Mouse (Mus musculus) ZHBTc4 (cell line): ENCODE measurements at regions not wholly inside any gene's neighbourhood (a gene's known extent, or its start where the extent isn't known, plus 50 kb on each side); places are given as distances from the start of the nearest gene placed in this dataset.

Source experiments
- DNase-seq: peaks from one replicate; pipeline ENCODE4 v3.0.0-alpha.2; 2011; ENCODE audit warnings: low read depth, low spot score

DNA sequence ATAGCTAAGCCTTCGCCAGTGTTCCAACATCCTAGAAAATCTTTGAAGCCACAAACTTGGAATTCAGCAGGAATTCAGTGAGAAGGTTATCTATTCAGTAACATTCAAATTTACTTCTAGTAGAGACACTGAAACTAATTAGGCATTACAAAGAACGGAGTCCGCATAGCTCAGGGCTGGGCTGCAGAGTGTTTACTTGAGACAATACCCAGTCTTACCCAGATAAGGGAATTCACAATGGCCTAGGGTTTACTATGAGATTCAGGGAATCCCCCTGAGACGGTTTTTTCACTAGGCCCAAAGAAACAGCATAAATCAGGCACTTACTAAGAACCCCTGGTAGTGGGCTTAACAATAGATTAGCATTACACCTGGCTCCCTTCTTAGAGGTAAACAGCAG, 335.4 kb upstream of the Scgb2a2 start:
- DNase-seq: peak; percentile 83

DNA sequence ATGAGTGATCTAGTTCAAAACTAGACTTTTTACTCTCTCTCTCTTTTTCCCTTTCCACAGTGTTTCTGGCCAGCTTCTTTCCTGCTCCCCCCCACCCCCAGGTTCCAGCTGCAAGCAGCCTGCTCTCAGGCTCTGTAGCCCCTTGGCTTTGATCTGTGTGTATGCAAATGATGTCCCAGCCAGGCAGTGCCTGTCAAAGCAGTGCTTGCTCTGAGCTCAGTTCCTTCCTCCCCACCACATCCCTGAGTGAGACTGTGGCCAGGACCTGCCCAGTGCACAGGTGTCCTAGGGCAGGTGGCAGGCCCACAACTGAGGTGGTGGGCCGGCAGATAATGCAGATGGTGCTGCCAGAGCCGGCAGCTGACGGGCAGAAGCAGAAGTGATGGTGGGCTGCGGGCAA, 303.2 kb upstream of the Scgb2a2 start:
- peak; percentile 17 for DNase-seq
